Mouse (Mus musculus) induced T-regulatory cell, adult 2 months (primary cell): Measurements from ENCODE around the gene Tas1r1.
A peak's percentile ranks its signal among the peaks of the same experiment; 100 is the strongest.

Experiments
- DNase-seq: peaks from one replicate; pipeline ENCODE4 v3.0.0-alpha.2; 2012; ENCODE audit warnings: low read depth

The Tas1r1 gene

DNA sequence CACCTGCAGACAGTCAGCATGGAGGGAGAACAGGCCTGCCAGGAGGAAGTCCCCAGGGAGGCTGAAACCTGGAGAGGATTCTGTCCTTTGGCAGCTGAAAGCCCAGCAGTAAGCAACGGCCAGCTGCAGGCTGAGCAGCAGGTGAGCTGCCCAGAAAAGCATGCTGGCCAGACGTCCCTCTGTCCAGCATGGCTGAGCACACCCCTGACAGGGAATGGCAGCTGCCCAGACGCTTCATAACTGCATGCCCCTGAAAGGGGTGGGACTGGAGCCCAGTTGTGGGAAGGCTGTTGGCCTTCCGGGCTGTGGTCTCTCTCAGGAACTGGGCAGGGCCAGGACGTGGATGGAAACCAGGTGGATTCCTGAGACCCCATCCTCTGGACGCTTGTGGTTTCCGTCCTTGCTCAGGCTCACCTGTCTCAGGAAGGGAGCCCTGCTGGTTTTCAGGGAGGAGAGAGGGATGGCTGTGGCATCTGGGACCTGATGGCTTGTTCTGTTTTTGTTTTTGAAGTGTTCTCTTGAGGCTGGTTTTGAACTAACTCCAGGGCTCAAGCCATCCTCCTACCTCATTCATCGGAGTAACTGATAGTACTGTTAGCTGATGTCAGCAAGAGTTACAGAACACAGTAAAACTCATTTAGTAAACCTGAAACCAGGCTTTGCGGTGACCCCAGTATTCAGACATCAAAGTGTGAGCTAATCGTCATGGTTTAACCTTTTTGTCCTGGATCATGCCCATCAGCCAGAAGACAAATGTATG, at the start of gene Tas1r1:
Gene Tas1r1, minus strand, starts transcription at position 344 of the 760 bp plus-strand sequence.
- peak; percentile 75 for DNase-seq

GRCm38 (mm10) chr4:152088133-152088532, 49.8 kb upstream of the Tas1r1 start:
- DNase-seq, result no peak

- no peak for DNase-seq
These were observed 49.1 kb upstream of the Tas1r1 start for GRCm38 (mm10) chr4:152087211-152088081.

DNA sequence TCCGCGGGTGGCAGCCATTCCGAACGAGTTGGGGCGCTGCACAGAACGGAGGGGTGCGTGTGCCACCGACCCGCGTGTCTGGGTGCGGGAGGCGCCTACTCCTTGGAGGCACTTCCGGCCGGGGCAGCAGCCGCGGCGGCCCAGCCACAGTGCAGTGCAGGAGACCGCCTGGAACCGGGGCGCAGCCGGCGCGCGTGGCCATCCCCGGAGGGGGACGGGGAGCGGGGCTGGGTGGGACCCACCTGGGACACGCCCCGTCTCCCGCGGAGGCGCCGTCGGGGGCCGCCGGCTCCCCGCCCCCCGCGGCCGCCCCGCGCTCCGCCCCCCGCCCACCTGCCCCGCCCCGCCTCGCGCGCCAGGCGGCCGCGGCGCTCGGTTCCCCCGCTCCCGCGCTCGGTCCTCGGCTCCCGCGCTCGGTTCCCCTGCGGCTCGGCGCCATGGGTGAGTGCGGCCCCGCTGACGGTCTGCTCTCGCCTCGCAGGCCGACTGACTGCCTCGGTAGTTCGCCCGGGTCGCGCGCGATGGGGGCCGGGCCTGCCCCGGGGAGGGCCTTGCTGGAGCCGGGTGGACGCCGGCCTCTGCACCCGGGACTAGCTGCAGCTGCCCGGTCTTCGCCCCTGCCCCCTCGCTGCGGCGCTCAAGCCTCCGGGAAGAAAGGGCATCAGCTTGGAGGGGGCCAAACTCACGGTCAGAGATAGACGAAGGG, 48.3 kb upstream of the Tas1r1 start:
- DNase-seq, result peak; percentile 78

DNA sequence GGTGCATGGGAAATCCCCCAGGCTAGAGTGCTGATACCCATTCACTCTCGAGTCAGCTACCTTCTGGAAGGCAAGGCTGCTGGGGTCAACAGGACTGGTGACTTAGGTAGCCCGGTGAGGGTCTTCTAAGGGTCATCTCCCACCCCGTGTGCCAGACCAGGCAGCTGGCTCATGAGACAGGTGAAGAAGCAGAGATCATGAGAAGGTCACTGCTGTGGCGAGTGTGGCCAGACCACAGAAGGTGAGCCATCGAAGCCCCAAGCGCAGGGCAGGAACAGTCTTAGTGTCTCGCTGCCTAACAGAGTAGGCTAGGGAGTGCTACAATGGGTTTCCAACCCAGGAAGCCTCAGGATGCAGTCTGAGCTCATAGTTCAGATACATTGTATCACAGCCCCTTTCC, 46.2 kb upstream of the Tas1r1 start:
- DNase-seq, result no peak

DNA sequence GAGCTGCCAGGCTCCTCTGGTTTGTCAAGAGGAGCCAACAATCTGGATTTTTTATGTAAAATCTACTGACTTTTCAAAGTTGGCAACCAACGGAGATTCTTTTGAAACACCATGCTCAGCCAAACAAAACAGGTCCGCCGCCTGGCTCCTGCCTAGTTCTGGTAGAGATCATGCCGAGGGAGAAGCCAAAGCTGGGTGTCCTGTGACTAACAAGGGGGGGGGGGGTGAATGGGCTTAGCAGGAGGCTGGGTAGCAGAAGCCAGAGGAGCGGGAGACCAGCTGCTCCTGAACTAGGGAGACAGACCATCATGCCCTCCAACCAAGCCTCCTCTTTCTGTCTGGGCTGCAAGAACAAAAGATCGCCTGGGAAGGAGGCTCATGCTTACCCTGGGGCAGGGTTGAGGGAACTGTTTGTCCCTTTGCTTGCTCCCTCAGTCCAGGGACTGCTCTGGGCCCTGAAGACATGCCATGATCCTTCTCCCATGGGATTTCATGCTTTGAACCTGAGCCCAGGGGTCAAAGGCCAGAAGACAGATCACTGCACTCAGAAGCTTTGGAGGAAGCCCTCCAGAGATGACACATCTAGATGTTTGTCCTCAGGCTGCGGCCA, 45.3 kb upstream of the Tas1r1 start:
- DNase-seq, result no peak

DNA sequence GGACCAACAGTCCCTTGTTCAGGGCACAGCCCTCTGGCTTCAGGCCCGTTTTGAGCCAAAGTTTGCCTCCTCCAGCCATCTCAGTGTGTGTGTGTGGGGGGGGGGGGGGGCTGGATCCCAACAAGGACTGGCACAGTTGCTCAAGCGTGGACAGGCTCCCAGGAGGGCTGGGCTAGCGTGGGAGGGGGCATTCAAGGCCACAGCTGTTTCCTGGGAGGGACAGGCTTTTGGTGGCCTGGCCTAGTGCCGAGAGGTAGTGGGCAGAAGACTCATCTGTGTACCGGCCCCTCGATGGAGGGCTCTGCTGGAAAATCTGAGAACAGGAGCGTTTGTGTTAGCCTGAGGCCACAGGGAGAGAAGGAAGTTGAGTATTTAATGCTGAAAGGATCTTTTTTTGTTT, 41.6 kb upstream of the Tas1r1 start:
- no peak for DNase-seq

- DNase-seq, result no peak
These were observed 40.9 kb upstream of the Tas1r1 start for GRCm38 (mm10) chr4:152079261-152079660.

DNA sequence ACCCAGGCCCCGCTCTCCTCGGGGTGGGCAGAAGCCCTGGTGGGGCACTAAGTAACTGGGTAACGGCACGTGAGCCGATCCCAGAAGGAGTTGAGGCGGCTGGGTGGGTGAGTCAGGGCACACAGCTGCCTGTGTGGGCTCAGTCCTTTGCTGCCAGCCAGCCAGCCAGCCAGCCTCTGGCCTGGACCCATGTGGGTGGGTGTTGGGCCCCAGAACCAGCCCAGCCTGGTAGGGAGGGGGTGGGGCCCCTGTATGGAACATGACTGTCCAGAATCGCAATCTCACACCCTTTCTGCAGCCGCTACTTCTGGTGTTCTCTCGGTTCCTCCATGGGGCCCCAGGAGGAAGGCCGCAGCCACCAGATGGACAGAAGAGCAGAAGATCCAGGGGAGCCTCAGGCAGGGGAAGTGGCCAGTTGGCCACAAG, 39.8 kb upstream of the Tas1r1 start:
- no peak for DNase-seq

GRCm38 (mm10) chr4:152077191-152077590, 38.8 kb upstream of the Tas1r1 start:
- DNase-seq, result no peak

DNA sequence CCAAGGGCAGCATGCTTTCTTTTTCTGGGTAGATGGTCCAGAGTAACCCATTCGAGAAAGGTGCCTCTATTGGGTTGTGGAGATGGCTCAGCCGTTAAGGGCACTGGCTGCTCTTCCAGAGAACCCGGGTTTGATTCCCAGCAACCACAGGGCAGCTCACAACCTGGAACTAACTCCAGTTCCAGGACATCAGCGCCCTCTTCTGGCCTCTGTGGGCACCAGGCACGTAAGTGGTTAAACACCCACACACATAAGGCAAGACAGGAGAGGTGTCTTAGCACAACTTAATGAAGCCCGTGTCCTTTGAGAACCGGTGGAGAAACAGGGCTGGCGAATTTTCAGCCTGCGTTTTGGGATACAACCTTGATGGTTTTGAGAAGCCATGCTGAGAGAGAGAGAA, 36.2 kb upstream of the Tas1r1 start:
- DNase-seq, result no peak

GRCm38 (mm10) chr4:152073715-152074114, 35.3 kb upstream of the Tas1r1 start:
- no peak for DNase-seq

- DNase-seq, result no peak
These were observed 34.3 kb upstream of the Tas1r1 start for GRCm38 (mm10) chr4:152072655-152073054.

- DNase-seq, result no peak
These were observed 33.8 kb upstream of the Tas1r1 start, which contains the start of gene Plekhg5 for GRCm38 (mm10) chr4:152072121-152072601. Gene Plekhg5 (plus strand): TSS chr4:152072498.

GRCm38 (mm10) chr4:152070494-152071396, 32.4 kb upstream of the Tas1r1 start:
- no peak for DNase-seq

GRCm38 (mm10) chr4:152069245-152069644, 30.9 kb upstream of the Tas1r1 start:
- no peak for DNase-seq

DNA sequence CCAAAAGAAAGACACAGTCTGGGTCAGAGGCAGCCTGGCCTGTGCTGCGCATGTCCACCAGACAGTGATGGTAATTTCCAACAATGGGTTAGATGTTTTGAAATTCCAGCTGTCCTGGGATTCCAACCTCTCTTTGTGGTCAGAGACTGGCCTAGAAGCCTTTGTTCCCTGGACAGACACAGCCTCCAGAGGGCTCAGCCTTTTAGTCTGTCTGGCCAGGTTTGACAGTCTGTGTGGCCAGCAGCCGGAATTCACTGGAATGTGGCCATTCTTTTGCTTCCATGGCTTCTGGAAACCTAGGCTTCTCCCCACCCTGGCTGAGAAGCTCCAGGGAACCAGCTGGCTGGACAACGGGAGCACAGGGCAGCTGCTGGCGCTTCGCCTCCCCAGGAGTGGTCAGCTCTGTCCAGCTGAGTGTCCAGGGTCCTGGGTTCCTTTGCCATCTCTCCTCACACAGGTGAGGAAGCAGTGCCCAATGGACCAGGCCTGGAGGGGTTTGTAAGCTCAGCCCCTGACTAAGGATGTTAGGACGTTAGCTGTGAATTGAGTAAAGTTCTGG, 29.9 kb upstream of the Tas1r1 start:
- DNase-seq, result no peak

DNA sequence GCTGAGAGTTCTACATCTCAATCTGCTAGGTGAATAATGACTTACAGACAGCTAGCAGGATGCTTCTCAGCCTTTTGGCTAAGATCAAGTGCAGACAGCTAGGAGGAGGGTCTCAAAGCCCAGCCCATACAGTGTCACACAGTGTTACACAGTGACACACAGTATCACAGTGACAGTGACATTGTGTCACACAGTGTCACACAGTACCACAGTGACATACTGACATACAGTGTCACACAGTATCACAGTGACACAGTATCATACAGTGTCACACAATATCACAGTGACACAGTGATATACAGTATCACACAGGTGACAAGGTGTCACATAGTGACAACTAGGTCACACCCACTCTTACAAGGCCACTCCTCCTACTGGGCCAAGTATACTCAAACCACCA, 28.9 kb upstream of the Tas1r1 start:
- no peak for DNase-seq

GRCm38 (mm10) chr4:152062390-152063110, 24.2 kb upstream of the Tas1r1 start:
- no peak for DNase-seq

GRCm38 (mm10) chr4:152044609-152045008, 6.2 kb upstream of the Tas1r1 start:
- DNase-seq, result no peak
